Mouse (Mus musculus) left cerebral cortex, adult 2 months (tissue): Measurements from ENCODE around the gene Olfr178. TPM values are rescaled to one million over a fixed set of nuclear protein-coding genes. Genes with fewer than 3 reads are reported as not detected.

Source experiments
- DNase-seq, 2 experiments: peaks; one replicate each; pipeline ENCODE4 v3.0.0; 2021 to 2022; ENCODE audit warnings: low spot score in 2 of 2, mixed read lengths in 1 of 2; ENCODE audit errors: extremely low spot score in 1 of 2
- H3K27ac ChIP-seq: fragments of 200-600 bp; 2 replicates; pipeline ENCODE4 v1.8.1; 2022
- H3K4me3 ChIP-seq: fragments of 200-600 bp; 2 replicates; pipeline ENCODE4 v1.8.1; 2022
- CTCF ChIP-seq: fragments of 200-600 bp; IDR thresholded peaks from 2 replicates; pipeline ENCODE4 v1.8.1; 2022; ENCODE audit warnings: antibody characterized with exemption, mild to moderate bottlenecking, moderate library complexity
- intact Hi-C: fragments of 180-260 bp; cut with DNase I; formaldehyde crosslinking; loops from one replicate; pipeline ENCODE4 v1.15.1; 2025
- long read RNA-seq, 2 experiments: library from polyadenylated mRNA; stranded (forward); transcript quantifications; one replicate each; pipeline ENCODE4 v2.0.0; 2021; ENCODE audit warnings: borderline mapping rate in 2 of 2
- total RNA-seq, 2 experiments: library from RNA; stranded (reverse); gene quantifications; 2 replicates each; pipeline ENCODE4 v1.2.3; 2021

Olfr178 gene
- total RNA-seq = not detected
- long read RNA-seq, experiment 1 = 0 reads
- long read RNA-seq, experiment 2 = 0 reads

DNA sequence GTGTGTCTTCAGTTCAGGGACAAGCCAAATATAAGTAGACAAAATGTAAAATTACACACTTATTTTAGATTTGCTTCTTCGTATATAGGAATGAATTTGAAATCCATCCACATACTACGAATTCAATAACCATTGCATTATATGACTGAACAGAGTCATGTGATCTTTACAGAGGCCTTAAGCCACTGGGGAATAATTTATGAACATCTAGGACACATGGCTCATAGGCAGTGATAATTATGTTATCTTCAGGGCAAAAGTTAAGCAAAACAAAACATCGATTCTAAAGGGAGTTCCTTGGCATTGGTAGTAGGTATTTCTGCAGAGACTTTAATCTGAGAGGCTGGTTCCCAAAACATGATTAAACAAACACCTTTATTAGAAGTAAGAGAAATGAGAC is at the start of gene Olfr178:
Gene Olfr178 (minus strand): TSS at position 101 of the 400 bp plus-strand sequence.
- no peak for DNase-seq
- Histone ChIP-seq H3K4me3 (no peak within 1 kb of the TSS), H3K27ac (no peak within 1 kb of the TSS)
- TF ChIP-seq CTCF = no peak
- intact Hi-C loops = no loop called here

DNA sequence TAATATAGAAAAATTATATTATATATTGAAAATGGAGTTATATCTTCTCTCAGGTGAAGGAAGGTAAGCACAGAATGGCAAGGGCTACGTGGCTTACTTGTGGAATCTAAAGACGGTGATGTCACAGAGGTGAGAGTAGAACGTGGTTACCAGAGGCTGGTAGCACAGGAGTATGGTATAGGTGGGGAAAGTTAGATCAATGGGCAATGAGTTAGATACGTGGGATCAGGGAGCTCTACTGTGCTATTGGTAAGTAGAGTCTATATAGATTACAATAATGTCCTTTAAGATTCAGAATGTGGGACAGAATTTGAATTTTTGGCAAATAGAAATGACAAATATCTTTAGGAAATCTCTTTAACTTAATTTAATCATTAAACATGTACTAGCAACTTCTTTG is 37.4 kb upstream of the Olfr178 start, which contains the start of gene Olfr180:
Gene Olfr180 (minus strand): TSS at position 101 of the 400 bp plus-strand sequence.
- TF ChIP-seq CTCF = no peak
- H3K27ac ChIP-seq = no peak within 1 kb of the TSS
- intact Hi-C loops = no loop called here
- no peak for DNase-seq
- no peak within 1 kb of the TSS for H3K4me3 ChIP-seq

DNA sequence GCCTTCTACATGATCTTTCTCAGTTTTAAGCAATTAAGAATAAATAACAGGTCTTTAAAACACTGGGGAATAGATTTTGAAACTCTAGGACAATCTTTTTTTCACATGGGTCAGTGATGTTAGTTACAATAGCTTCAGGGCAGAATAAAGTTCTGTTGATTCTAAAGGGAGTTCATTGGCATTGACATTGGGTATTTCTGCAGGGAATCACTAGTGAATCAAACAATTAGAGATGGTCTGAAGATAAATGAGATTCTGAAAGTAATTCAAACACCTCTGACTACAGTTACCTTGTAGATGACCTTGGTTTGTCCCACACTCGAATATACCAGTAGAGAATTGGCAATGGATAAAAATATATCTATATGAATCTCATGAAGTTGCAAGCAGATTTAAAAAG is 36.8 kb upstream of the Olfr178 start, which contains the start of gene Olfr181:
Gene Olfr181 (minus strand): TSS at position 101 of the 400 bp plus-strand sequence.
- DNase-seq = no peak
- Histone ChIP-seq H3K27ac (no peak within 1 kb of the TSS), H3K4me3 (no peak within 1 kb of the TSS)
- intact Hi-C loops = no loop called here
- TF ChIP-seq CTCF = no peak

DNA sequence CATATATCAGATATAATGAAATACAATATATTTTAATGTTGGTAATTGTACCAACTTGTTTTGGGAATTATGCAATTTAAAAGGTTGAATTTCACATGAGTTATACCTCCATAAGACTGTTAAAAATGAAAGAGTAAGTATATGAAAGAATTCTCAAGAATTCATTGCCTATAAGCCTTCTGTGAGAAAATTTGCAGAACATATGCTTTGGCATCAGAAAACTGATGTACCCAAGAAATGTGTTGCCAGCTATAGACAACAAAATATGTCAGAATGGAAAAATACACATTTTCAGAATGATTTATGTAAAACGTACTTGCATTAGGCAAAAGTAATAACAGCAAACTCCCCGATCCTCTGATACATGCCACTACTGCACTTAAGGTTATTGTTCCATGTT is 7.4 kb downstream of the Olfr178 start:
- Histone ChIP-seq H3K27ac (no peak overlapping the region), H3K4me3 (no peak overlapping the region)
- TF ChIP-seq CTCF = no peak
- DNase-seq = no peak
- intact Hi-C loops = no loop called here

DNA sequence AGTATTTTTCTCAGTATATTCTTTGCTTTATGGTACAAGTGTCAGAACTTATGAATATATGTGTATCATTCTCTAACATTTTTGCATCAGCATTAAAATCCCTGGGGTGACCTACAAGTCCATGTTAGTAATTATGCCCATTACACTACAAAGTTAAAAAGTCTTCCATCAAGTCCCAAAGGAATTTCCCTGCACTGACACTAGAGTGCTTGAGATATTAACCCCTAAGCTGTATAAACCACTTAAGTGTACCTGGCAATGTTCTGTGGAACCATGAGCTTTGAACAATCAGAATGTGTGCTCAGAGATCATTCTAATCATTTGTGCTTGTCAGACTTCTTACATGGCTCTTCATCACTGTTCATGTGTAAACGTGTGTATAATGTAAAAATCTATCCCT is 17.2 kb downstream of the Olfr178 start, which contains the start of gene Olfr177:
Gene Olfr177 (minus strand): TSS at position 101 of the 400 bp plus-strand sequence.
- Histone ChIP-seq H3K4me3 (no peak within 1 kb of the TSS), H3K27ac (no peak within 1 kb of the TSS)
- no peak for DNase-seq
- intact Hi-C loops = no loop called here
- no peak for TF ChIP-seq CTCF

DNA sequence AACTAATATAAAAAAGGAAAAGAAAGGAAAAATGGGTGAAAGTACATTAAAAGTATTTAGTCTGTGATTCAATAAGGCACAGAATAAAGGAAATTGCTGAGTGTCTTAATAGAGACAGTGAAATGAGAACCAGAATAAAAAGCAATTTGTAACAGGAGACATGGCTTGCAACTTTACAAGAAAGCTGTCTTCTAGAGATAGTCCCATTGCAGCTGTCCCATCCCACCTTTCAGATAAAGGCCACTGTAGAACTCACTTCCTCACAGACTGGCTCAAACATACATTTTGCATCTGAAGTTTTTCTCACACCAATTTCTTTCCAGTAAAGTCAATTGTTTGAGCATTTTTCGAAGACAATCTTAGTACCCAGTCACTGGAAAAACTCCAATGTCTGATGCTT is 30.4 kb downstream of the Olfr178 start:
- intact Hi-C loops = no loop called here
- no peak for TF ChIP-seq CTCF
- Histone ChIP-seq H3K4me3 (no peak overlapping the region), H3K27ac (no peak overlapping the region)
- DNase-seq = no peak

DNA sequence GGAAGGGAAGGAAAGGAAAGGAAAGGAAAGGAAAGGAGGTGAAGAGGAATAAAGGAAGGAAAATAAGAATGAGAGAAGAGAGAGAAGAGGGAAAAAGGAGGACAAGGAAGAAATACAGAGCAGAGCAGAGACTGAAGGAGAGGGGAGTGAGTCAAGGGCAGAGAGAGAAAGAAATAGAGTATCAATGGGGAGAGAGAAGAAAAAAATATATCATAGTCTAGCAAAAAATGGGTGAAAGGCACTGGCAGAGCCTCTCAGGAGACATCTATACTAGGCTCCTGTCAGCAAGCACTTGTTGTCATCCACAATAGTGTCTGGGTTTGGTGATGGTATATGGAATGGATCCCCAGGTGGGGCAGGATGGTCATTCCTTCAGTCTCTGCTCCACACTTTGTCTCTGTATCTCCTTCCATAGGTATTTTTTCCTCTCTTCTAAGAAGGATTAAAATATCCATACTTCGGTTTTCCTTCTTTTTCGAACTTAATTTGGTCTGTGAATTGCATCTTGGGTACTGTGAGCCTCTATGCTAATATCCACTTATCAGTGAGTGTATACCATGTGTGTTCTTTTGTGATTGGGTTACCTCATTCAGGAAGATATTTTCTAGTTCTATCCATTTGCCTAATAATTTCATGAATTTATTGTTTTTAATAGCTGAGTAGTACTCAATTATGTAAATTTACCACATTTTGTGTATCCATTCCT is 31.7 kb downstream of the Olfr178 start:
- intact Hi-C loops = no loop called here
- Histone ChIP-seq H3K27ac (no peak overlapping the region), H3K4me3 (no peak overlapping the region)

More for the DNA sequence above, 31.7 kb downstream of the Olfr178 start:
- DNase-seq = no peak
- TF ChIP-seq CTCF = no peak

Other genes starting within 250 kb of the Olfr178 start
- 10 to 100 TPM; 35.5 to 37.5 TPM for gene Cpox, start 221.8 kb downstream of the Olfr178 start, total RNA-seq
- not detected for gene Gpr15, start 173.0 kb downstream of the Olfr178 start, total RNA-seq
- gene Cldnd1, start 164.2 kb downstream of the Olfr178 start, total RNA-seq = 10 to 100 TPM; 95.5 to 97.5 TPM
- gene Olfr172, start 128.9 kb downstream of the Olfr178 start, total RNA-seq = not detected
- gene Olfr173, start 91.8 kb downstream of the Olfr178 start, total RNA-seq = not detected
- gene Olfr175-ps1, start 65.3 kb downstream of the Olfr178 start, total RNA-seq = not detected
- gene Olfr177, start 17.3 kb downstream of the Olfr178 start, total RNA-seq = not detected
- gene Olfr181, start 36.7 kb upstream of the Olfr178 start, total RNA-seq = not detected
- not detected for gene Olfr180, start 37.3 kb upstream of the Olfr178 start, total RNA-seq
- not detected for gene Olfr183, start 103.3 kb upstream of the Olfr178 start, total RNA-seq
- not detected for gene Olfr186, start 138.2 kb upstream of the Olfr178 start, total RNA-seq
- not detected for gene Olfr187, start 147.7 kb upstream of the Olfr178 start, total RNA-seq
- gene Olfr190, start 185.9 kb upstream of the Olfr178 start, total RNA-seq = not detected
- not detected for gene Olfr191, start 197.8 kb upstream of the Olfr178 start, total RNA-seq
- gene Olfr193, start 219.8 kb upstream of the Olfr178 start, total RNA-seq = not detected
- gene Olfr194, start 229.0 kb upstream of the Olfr178 start, total RNA-seq = not detected